Mouse (Mus musculus) embryonic fibroblast, embryonic 13.5 days (primary cell): ENCODE results near the gene Bpifb6. TPM values are rescaled to one million over a fixed set of nuclear protein-coding genes. Genes with fewer than 3 reads are reported as not detected.

Experiments
- H3K27ac ChIP-seq: 2 replicates; pipeline ENCODE4 v1.5.1; 2012; ENCODE audit warnings: low read length, control low read depth, inconsistent platforms; ENCODE audit not compliant: insufficient read depth
- H3K4me1 ChIP-seq: 2 replicates; pipeline ENCODE4 v1.6.1; 2011; ENCODE audit warnings: low read length; ENCODE audit not compliant: control insufficient read depth, insufficient read depth
- H3K4me3 ChIP-seq: 2 replicates; pipeline ENCODE4 v1.5.1; 2011; ENCODE audit warnings: mild to moderate bottlenecking, control low read depth, low read length; ENCODE audit not compliant: insufficient read depth
- CTCF ChIP-seq: IDR thresholded peaks from 2 replicates; pipeline ENCODE4 v1.5.1; 2011; ENCODE audit warnings: mild to moderate bottlenecking, control low read depth, low read length, moderate library complexity, borderline replicate concordance; ENCODE audit not compliant: insufficient read depth
- POLR2A ChIP-seq: IDR thresholded peaks from 2 replicates; pipeline ENCODE4 v1.6.1; 2011; ENCODE audit warnings: low read depth, mild to moderate bottlenecking, control low read depth, low read length, moderate library complexity
- polyA plus RNA-seq: library from polyadenylated mRNA; stranded (reverse); fragments of >200 nt; gene quantifications from 2 replicates; pipeline ENCODE4 v1.2.4, GENCODE M21; 2011; ENCODE audit warnings: low read depth; ENCODE audit not compliant: missing spikeins, insufficient read length

Gene Bpifb6
- polyA plus RNA-seq, 1 experiment = not detected

- no peak overlapping the region for H3K4me3 ChIP-seq
- no peaks in the 10 kb centered on the region for H3K4me1 ChIP-seq
- no peak for TF ChIP-seq CTCF
- no peak for TF ChIP-seq POLR2A
- H3K27ac ChIP-seq = no peak overlapping the region
Observed at GRCm38 (mm10) chr2:153944567-153944966, 44.4 kb downstream of the Bpifb6 start.

DNA sequence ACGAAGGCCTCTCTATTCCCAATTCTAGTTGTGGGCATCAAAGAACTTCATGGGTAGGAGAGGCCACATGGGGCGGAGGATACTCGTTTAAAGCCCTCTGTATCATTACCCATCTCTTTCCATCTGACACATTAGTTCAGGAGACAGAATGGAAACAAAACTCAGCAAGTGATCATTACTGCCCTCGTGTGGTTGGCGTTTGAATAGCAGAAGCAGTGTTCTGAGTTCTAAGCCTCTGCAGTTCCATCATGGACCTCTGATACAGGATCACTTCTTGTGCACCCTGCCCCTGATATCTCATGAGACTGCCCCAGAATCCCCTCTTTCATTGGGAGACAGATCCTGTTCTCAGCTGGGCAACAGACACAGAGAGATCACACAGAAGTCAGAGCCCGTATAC lies 52.7 kb downstream of the Bpifb6 start:
- no peak overlapping the region for H3K27ac ChIP-seq
- TF ChIP-seq POLR2A = no peak
- no peaks in the 10 kb centered on the region for H3K4me1 ChIP-seq
- H3K4me3 ChIP-seq = no peak overlapping the region

- TF ChIP-seq CTCF = peak; percentile 47; the same call in 1 of the 2 replicates
- TF ChIP-seq POLR2A = no peak
Observed at GRCm38 (mm10) chr2:153953836-153954235, 53.6 kb downstream of the Bpifb6 start.

More at GRCm38 (mm10) chr2:153953836-153954235, 53.6 kb downstream of the Bpifb6 start:
- H3K4me3 ChIP-seq = no peak overlapping the region
- no peaks in the 10 kb centered on the region for H3K4me1 ChIP-seq
- no peak overlapping the region for H3K27ac ChIP-seq

Other genes starting within 250 kb of the Bpifb6 start
- not detected in 2 replicates for gene Dnmt3c, start 203.7 kb upstream of the Bpifb6 start, polyA plus RNA-seq
- 170 and 199 TPM in 2 replicates for gene Mapre1, start 159.1 kb upstream of the Bpifb6 start, polyA plus RNA-seq
- gene Efcab8, start 120.5 kb upstream of the Bpifb6 start, polyA plus RNA-seq = 0.32 and 0.72 TPM in 2 replicates
- gene Sun5, start 29.3 kb upstream of the Bpifb6 start, polyA plus RNA-seq = not detected in 2 replicates
- not detected in 2 replicates for gene Bpifb2, start 25.3 kb upstream of the Bpifb6 start, polyA plus RNA-seq
- gene Bpifb3, start 17.8 kb downstream of the Bpifb6 start, polyA plus RNA-seq = not detected in 2 replicates
- gene Bpifb4, start 37.8 kb downstream of the Bpifb6 start, polyA plus RNA-seq = not detected in 2 replicates
- gene Bpifa6, start 74.6 kb downstream of the Bpifb6 start, polyA plus RNA-seq = not detected in 2 replicates
- gene Bpifa2, start 107.9 kb downstream of the Bpifb6 start, polyA plus RNA-seq = not detected in 2 replicates
- gene Bpifa3, start 229.9 kb downstream of the Bpifb6 start, polyA plus RNA-seq = not detected in 2 replicates
- gene Bpifa1, start 242.5 kb downstream of the Bpifb6 start, polyA plus RNA-seq = not detected in 2 replicates